Mouse (Mus musculus) limb, embryonic 15.5 days (tissue): ENCODE measurements around the gene Acat1. TPM values are rescaled to one million over a fixed set of nuclear protein-coding genes. Genes with fewer than 3 reads are reported as not detected.

Experiments
- ATAC-seq: fragments of 200-750 bp; cut with Nextera tagmentation; 2 replicates; pipeline ENCODE4 v1.8.0; 2017; ENCODE audit warnings: low read depth, moderate TSS enrichment; ENCODE audit not compliant: insufficient number of reproducible peaks, low FRiP score, low TSS enrichment
- H3K27ac ChIP-seq: fragments of 300-500 bp; sonication (generic); 2 replicates; pipeline ENCODE4 v1.5.1; 2015; ENCODE audit warnings: moderate library complexity, mild to moderate bottlenecking, inconsistent platforms
- H3K27me3 ChIP-seq: fragments of 300-500 bp; sonication (generic); 2 replicates; pipeline ENCODE4 v1.6.1; 2015; ENCODE audit warnings: inconsistent platforms
- H3K36me3 ChIP-seq: fragments of 300-500 bp; sonication (generic); 2 replicates; pipeline ENCODE4 v1.6.1; 2015; ENCODE audit warnings: inconsistent platforms
- H3K4me1 ChIP-seq: fragments of 300-500 bp; sonication (generic); 2 replicates; pipeline ENCODE4 v1.6.1; 2015; ENCODE audit warnings: inconsistent platforms
- H3K4me2 ChIP-seq: fragments of 300-500 bp; sonication (generic); 2 replicates; pipeline ENCODE4 v1.6.1; 2015; ENCODE audit warnings: mild to moderate bottlenecking, inconsistent platforms
- H3K4me3 ChIP-seq: fragments of 300-500 bp; sonication (generic); 2 replicates; pipeline ENCODE4 v1.5.1; 2015; ENCODE audit warnings: mild to moderate bottlenecking, inconsistent platforms
- H3K9ac ChIP-seq: fragments of 300-500 bp; sonication (generic); 2 replicates; pipeline ENCODE4 v1.6.1; 2015; ENCODE audit warnings: inconsistent platforms
- H3K9me3 ChIP-seq: fragments of 300-500 bp; sonication (generic); 2 replicates; pipeline ENCODE4 v1.6.1; 2016; ENCODE audit warnings: inconsistent platforms
- WGBS: fragments of 180-500 bp; shearing (Covaris S2); methylation state at CpG from one replicate; pipeline ENCODE4 v1.1.7; 2015; 5-methylcytosine and 5-hydroxymethylcytosine counted together
- polyA plus RNA-seq: library from polyadenylated mRNA; unstranded; fragments of >200 nt; fragmentation: Nextera tagmentation; extraction: Ambion mirVana; gene quantifications from 2 replicates; pipeline ENCODE4 v1.2.1, GENCODE M21; 2015

The Acat1 gene
- polyA plus RNA-seq, 1 experiment from 2014 or later: 157 TPM

GRCm38 (mm10) chr9:53596971-53597600 is 13.1 kb downstream of the Acat1 start:
- ATAC-seq: no peak
- H3K4me1 ChIP-seq: no peaks in the 10 kb centered on the region
- H3K9ac ChIP-seq: no peak overlapping the region
- H3K36me3 ChIP-seq: peaks cover 38% of the 10 kb centered on the region
- H3K27me3 ChIP-seq: no peaks in the 10 kb centered on the region
- no peak overlapping the region for H3K4me2 ChIP-seq
- 82% methylated on average over 4 of the region's 4 CpGs for WGBS
- no peak overlapping the region for H3K27ac ChIP-seq
- H3K4me3 ChIP-seq: no peak overlapping the region
- no peaks in the 10 kb centered on the region for H3K9me3 ChIP-seq

GRCm38 (mm10) chr9:53594764-53595163 is 15.4 kb downstream of the Acat1 start:
- no peaks in the 10 kb centered on the region for H3K4me1 ChIP-seq
- H3K27ac ChIP-seq: no peak overlapping the region
- no peaks in the 10 kb centered on the region for H3K9me3 ChIP-seq
- no peak for ATAC-seq
- H3K4me3 ChIP-seq: no peak overlapping the region
- H3K9ac ChIP-seq: no peak overlapping the region
- no peaks in the 10 kb centered on the region for H3K27me3 ChIP-seq
- WGBS: 10% methylated on average over 3 of the region's 3 CpGs
- H3K4me2 ChIP-seq: no peak overlapping the region
- H3K36me3 ChIP-seq: peaks cover 55% of the 10 kb centered on the region

- Histone ChIP-seq H3K36me3 (peaks cover 71% of the 10 kb centered on the region), H3K27ac (no peak overlapping the region), H3K4me1 (no peaks in the 10 kb centered on the region), H3K4me3 (no peak overlapping the region), H3K9ac (no peak overlapping the region), H3K27me3 (no peaks in the 10 kb centered on the region), H3K9me3 (no peaks in the 10 kb centered on the region), H3K4me2 (no peak overlapping the region)
- no peak for ATAC-seq
- 85% methylated on average over 4 of the region's 4 CpGs for WGBS
Observed at GRCm38 (mm10) chr9:53581870-53582269, 28.3 kb downstream of the Acat1 start.

- Histone ChIP-seq H3K9ac (no peak overlapping the region), H3K36me3 (peaks cover 58% of the 10 kb centered on the region), H3K27me3 (no peaks in the 10 kb centered on the region), H3K4me3 (no peak overlapping the region), H3K9me3 (no peaks in the 10 kb centered on the region), H3K4me1 (no peaks in the 10 kb centered on the region), H3K4me2 (no peak overlapping the region), H3K27ac (0 out of 2 replicates have a peak overlapping the region, but pooled peaks have one; percentile 38)
- no peak for ATAC-seq
- 64% methylated on average over 5 of the region's 5 CpGs for WGBS
Observed at GRCm38 (mm10) chr9:53575721-53576120, 34.5 kb downstream of the Acat1 start.

- Histone ChIP-seq H3K4me1 (no peaks in the 10 kb centered on the region), H3K36me3 (peaks cover 53% of the 10 kb centered on the region)
Observed at GRCm38 (mm10) chr9:53572516-53573307, 37.5 kb downstream of the Acat1 start.

GRCm38 (mm10) chr9:53570662-53571061 is 39.5 kb downstream of the Acat1 start:
- no peak for ATAC-seq
- no peaks in the 10 kb centered on the region for H3K4me1 ChIP-seq
- no peak overlapping the region for H3K4me3 ChIP-seq
- H3K4me2 ChIP-seq: no peak overlapping the region
- WGBS: 51% methylated on average over 6 of the region's 6 CpGs
- no peaks in the 10 kb centered on the region for H3K9me3 ChIP-seq
- peaks cover 53% of the 10 kb centered on the region for H3K36me3 ChIP-seq
- H3K9ac ChIP-seq: no peak overlapping the region
- no peaks in the 10 kb centered on the region for H3K27me3 ChIP-seq
- no peak overlapping the region for H3K27ac ChIP-seq

More at GRCm38 (mm10) chr9:53572516-53573307, 37.5 kb downstream of the Acat1 start:
- no peak overlapping the region for H3K4me2 ChIP-seq
- no peak overlapping the region for H3K27ac ChIP-seq
- 93% methylated on average over 7 of the region's 7 CpGs for WGBS
- no peak overlapping the region for H3K9ac ChIP-seq
- no peak overlapping the region for H3K4me3 ChIP-seq
- no peaks in the 10 kb centered on the region for H3K27me3 ChIP-seq
- H3K9me3 ChIP-seq: no peaks in the 10 kb centered on the region
- no peak for ATAC-seq

GRCm38 (mm10) chr9:53537336-53537965 is 72.7 kb downstream of the Acat1 start:
- Histone ChIP-seq H3K27ac (peak overlapping the region; percentile 94), H3K4me2 (peak overlapping the region; percentile 53), H3K4me1 (peaks cover 13% of the 10 kb centered on the region; the same call in 1 of the 2 replicates), H3K9me3 (no peaks in the 10 kb centered on the region), H3K27me3 (no peaks in the 10 kb centered on the region), H3K9ac (peak overlapping the region; percentile 69), H3K4me3 (peak overlapping the region; percentile 79), H3K36me3 (0 out of 2 replicates have a peak, but pooled peaks cover 5% of the 10 kb centered on the region)
- under 1% methylated on average over 32 of the region's 34 CpGs for WGBS
- ATAC-seq: no peak

GRCm38 (mm10) chr9:53536558-53537320 is 73.4 kb downstream of the Acat1 start, which contains the start of the genes Atm and Npat:
Gene Atm (minus strand): TSS chr9:53536740.
Gene Npat (plus strand): TSS chr9:53537047.
- Histone ChIP-seq H3K36me3 (peaks cover 8% of the 10 kb centered on the region; the same call in 1 of the 2 replicates), H3K4me2 (peak within 1 kb of the TSS; percentile 55), H3K27me3 (no peaks in the 10 kb centered on the region), H3K4me3 (peak within 1 kb of the TSS; percentile 79), H3K9ac (peak within 1 kb of the TSS; percentile 69), H3K27ac (peak within 1 kb of the TSS; percentile 94), H3K4me1 (peaks cover 13% of the 10 kb centered on the region; the same call in 1 of the 2 replicates), H3K9me3 (no peaks in the 10 kb centered on the region)
- under 1% methylated on average over 67 of the region's 69 CpGs for WGBS
- ATAC-seq: peak; percentile 100

GRCm38 (mm10) chr9:53535416-53536320 is 74.5 kb downstream of the Acat1 start:
- Histone ChIP-seq H3K4me2 (peak overlapping the region; percentile 55), H3K27me3 (no peaks in the 10 kb centered on the region), H3K27ac (peak overlapping the region; percentile 90; the same call in 1 of the 2 replicates), H3K9me3 (no peaks in the 10 kb centered on the region), H3K9ac (peak overlapping the region; percentile 60), H3K4me1 (peaks cover 13% of the 10 kb centered on the region; the same call in 1 of the 2 replicates), H3K36me3 (peaks cover 14% of the 10 kb centered on the region; the same call in 1 of the 2 replicates), H3K4me3 (peak overlapping the region; percentile 79)
- 15% methylated on average over 17 of the region's 17 CpGs for WGBS
- ATAC-seq: no peak
